Mouse (Mus musculus) kidney, postnatal 0 days (tissue): ENCODE results near the gene Fez2. TPM values are rescaled to one million over a fixed set of nuclear protein-coding genes. Genes with fewer than 3 reads are reported as not detected.
A peak's percentile ranks its signal among the peaks of the same experiment; 100 is the strongest.

Experiments
- ATAC-seq: fragments of 200-750 bp; cut with Nextera tagmentation; replicated peaks from 2 replicates; pipeline ENCODE4 v1.8.0; 2017; ENCODE audit warnings: low read depth, moderate number of reproducible peaks, moderate TSS enrichment, moderate library complexity; ENCODE audit not compliant: low FRiP score
- DNase-seq: peaks from one replicate; pipeline ENCODE4 v3.0.0-alpha.2; 2016; ENCODE audit warnings: low spot score
- H3K27ac ChIP-seq: fragments of 300-500 bp; sonication (generic); 2 replicates; pipeline ENCODE4 v1.5.1; 2014; ENCODE audit warnings: mild to moderate bottlenecking
- H3K27me3 ChIP-seq: fragments of 300-500 bp; sonication (generic); 2 replicates; pipeline ENCODE4 v1.6.1; 2014; ENCODE audit warnings: low read length, mixed read lengths; ENCODE audit not compliant: insufficient read depth
- H3K36me3 ChIP-seq: fragments of 300-500 bp; sonication (generic); 2 replicates; pipeline ENCODE4 v1.6.1; 2014; ENCODE audit warnings: low read length, mixed read lengths; ENCODE audit not compliant: insufficient read depth
- H3K4me1 ChIP-seq: fragments of 300-500 bp; sonication (generic); replicated peaks from 2 replicates; pipeline ENCODE4 v1.6.1; 2014; ENCODE audit warnings: antibody characterized with exemption, low read length, mixed read lengths; ENCODE audit not compliant: insufficient read depth
- H3K4me2 ChIP-seq: fragments of 300-500 bp; sonication (generic); 2 replicates; pipeline ENCODE4 v1.6.1; 2014; ENCODE audit warnings: mild to moderate bottlenecking, low read length, moderate library complexity, mixed read lengths
- H3K4me3 ChIP-seq: fragments of 300-500 bp; sonication (generic); replicated peaks from 2 replicates; pipeline ENCODE4 v1.5.1; 2014; ENCODE audit warnings: low read depth, low read length
- H3K9ac ChIP-seq: fragments of 300-500 bp; sonication (generic); 2 replicates; pipeline ENCODE4 v1.6.1; 2014; ENCODE audit warnings: low read depth, low read length
- H3K9me3 ChIP-seq: fragments of 300-500 bp; sonication (generic); replicated peaks from 2 replicates; pipeline ENCODE4 v1.6.1; 2016; ENCODE audit warnings: low read length, inconsistent platforms, mixed read lengths
- CTCF ChIP-seq: IDR thresholded peaks from 2 replicates; pipeline ENCODE4 v1.5.1; 2016; ENCODE audit warnings: antibody characterized with exemption, low read depth, mild to moderate bottlenecking, moderate library complexity
- WGBS: fragments of 180-500 bp; shearing (Covaris S2); extraction: QIAGEN DNeasy Blood & Tissue Kit; methylation state at CpG from one replicate; pipeline ENCODE4 v1.1.7; 2014; 5-methylcytosine and 5-hydroxymethylcytosine counted together
- polyA plus RNA-seq: library from polyadenylated mRNA; unstranded; fragments of >200 nt; fragmentation: Nextera tagmentation; extraction: Ambion mirVana; gene quantifications from 2 replicates; pipeline ENCODE4 v1.2.1, GENCODE M21; 2015

The Fez2 gene
- polyA plus RNA-seq, 1 experiment from 2014 or later, result 46.5 TPM

DNA sequence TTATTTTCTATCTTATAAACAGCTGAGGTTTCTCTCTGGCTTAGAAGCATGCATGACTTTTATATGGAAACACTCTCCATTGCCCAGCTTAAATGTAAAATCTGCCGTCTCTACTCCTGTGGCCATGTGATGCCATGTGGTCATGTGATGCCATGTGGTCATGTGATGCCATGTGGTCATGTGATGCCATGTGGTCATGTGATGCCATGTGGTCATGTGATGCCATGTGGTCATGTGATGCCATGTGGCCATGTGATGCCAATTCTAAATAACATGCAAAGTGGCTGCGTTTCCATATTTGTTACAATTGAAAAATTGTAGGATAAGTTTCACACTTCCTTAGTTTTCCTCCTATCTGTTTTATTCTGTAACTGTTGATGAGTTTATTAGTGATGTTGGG lies 22.8 kb upstream of the Fez2 start:
- Histone ChIP-seq H3K27ac (no peak overlapping the region), H3K36me3 (no peaks in the 10 kb centered on the region), H3K4me3 (no peak overlapping the region), H3K27me3 (no peaks in the 10 kb centered on the region), H3K9ac (no peak overlapping the region), H3K4me1 (no peaks in the 10 kb centered on the region), H3K4me2 (no peak overlapping the region), H3K9me3 (no peaks in the 10 kb centered on the region)
- DNase-seq, result no peak
- ATAC-seq, result no peak
- 97% methylated on average over 2 of the region's 2 CpGs for WGBS
- TF ChIP-seq CTCF, result no peak

DNA sequence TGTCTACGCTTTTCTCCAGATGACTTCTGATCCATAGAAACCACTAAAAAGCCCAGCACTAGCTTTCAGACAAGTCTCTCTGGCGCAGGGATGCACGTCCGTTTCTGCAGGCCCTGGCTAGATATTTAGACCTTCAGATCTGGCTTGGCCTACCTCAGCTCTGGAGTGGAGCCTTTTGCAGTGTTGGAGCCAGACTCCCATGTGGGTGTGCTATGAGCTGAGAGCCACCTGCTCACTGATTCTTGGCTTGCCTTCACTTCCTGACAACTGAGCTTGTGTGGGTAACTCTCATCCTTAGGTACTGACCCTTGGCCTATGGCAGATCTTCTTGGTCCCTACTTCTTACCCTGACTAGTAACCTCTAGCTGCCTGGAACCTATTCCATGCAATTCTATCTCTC lies 19.2 kb upstream of the Fez2 start:
- H3K27me3 ChIP-seq, result no peaks in the 10 kb centered on the region
- no peaks in the 10 kb centered on the region for H3K4me1 ChIP-seq
- TF ChIP-seq CTCF, result no peak
- H3K9ac ChIP-seq, result no peak overlapping the region
- no peaks in the 10 kb centered on the region for H3K36me3 ChIP-seq
- ATAC-seq (no peak), DNase-seq (no peak)
- H3K4me2 ChIP-seq, result no peak overlapping the region
- no peak overlapping the region for H3K27ac ChIP-seq
- H3K4me3 ChIP-seq, result no peak overlapping the region
- 89% methylated on average over 4 of the region's 4 CpGs for WGBS
- H3K9me3 ChIP-seq, result no peaks in the 10 kb centered on the region

DNA sequence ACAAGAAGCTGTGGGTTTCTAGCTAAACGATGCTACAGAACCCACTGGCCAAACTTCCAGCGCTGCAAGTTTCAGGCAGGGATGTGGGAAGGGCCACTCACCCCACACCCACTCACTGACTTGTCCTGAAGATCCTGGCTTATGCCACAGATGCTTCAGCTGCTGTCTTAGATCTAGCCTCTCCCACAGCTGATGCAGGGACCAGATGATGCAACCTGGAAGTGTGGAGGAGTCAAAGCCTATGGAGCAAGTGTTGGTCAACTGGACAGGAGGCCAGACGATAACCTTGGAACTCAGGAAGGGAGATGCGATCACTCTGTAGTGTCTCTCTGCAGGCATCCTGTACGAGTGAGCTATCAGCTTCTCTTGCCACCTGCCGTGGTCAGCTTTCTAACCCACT lies 17.7 kb upstream of the Fez2 start:
- no peak overlapping the region for H3K4me3 ChIP-seq
- H3K9me3 ChIP-seq, result no peaks in the 10 kb centered on the region
- H3K27ac ChIP-seq, result no peak overlapping the region
- no peak for ATAC-seq
- TF ChIP-seq CTCF, result no peak
- no peaks in the 10 kb centered on the region for H3K36me3 ChIP-seq
- no peak overlapping the region for H3K4me2 ChIP-seq
- no peak overlapping the region for H3K9ac ChIP-seq
- WGBS, result 82% methylated on average over 6 of the region's 6 CpGs
- no peak for DNase-seq
- H3K4me1 ChIP-seq, result no peaks in the 10 kb centered on the region
- no peaks in the 10 kb centered on the region for H3K27me3 ChIP-seq

DNA sequence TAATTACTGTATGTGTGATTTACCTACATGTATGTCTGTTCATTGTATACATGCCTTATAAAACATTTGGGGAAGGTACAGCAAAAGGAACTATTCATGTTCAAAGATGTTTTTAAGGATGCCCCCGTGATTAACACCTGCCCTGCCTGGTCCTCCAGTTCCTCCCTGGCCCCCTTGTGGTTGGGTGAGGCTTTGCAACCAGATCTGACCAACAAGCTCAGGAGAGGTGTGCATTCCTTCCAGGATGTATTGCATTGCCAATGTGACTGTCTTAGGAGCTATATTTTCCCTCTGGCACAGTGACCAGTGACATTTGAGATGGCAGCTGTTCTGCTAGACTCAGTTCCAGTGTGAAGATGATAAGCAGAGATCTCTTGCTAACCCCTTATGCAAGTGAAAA lies 16.8 kb upstream of the Fez2 start:
- DNase-seq, result peak; percentile 56
- TF ChIP-seq CTCF, result peak; percentile 83
- Histone ChIP-seq H3K9ac (no peak overlapping the region), H3K4me3 (no peak overlapping the region), H3K27ac (no peak overlapping the region), H3K4me1 (no peaks in the 10 kb centered on the region), H3K36me3 (no peaks in the 10 kb centered on the region), H3K4me2 (no peak overlapping the region), H3K9me3 (no peaks in the 10 kb centered on the region), H3K27me3 (no peaks in the 10 kb centered on the region)
- 37% methylated on average over 1 of the region's 1 CpGs for WGBS
- ATAC-seq, result no peak

DNA sequence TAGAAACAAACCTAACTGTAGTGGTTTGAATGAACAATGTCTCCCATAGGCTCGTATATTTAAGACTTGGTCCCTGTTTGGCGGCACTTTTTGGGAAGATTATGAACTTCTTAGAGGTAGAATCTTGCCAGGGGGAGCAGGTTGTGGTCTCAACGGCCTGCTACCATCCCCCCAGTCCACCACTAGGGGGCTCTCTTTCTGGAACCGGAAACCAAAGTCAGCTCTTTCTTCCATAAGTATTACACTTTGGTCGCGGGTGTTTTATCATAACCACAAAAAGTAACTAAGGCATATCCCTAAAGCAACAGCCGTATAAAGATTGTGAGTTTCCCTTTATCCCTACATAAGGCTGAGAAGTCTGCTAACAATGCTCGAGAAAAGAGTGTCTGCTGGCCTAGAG lies 12.4 kb upstream of the Fez2 start:
- 74% methylated on average over 8 of the region's 8 CpGs for WGBS
- H3K36me3 ChIP-seq, result no peaks in the 10 kb centered on the region
- H3K27ac ChIP-seq, result no peak overlapping the region
- no peak for ATAC-seq
- no peaks in the 10 kb centered on the region for H3K4me1 ChIP-seq
- no peak for DNase-seq
- no peak overlapping the region for H3K4me3 ChIP-seq
- H3K27me3 ChIP-seq, result no peaks in the 10 kb centered on the region
- no peak overlapping the region for H3K9ac ChIP-seq
- no peak overlapping the region for H3K4me2 ChIP-seq
- no peaks in the 10 kb centered on the region for H3K9me3 ChIP-seq
- peak; percentile 54 for TF ChIP-seq CTCF

DNA sequence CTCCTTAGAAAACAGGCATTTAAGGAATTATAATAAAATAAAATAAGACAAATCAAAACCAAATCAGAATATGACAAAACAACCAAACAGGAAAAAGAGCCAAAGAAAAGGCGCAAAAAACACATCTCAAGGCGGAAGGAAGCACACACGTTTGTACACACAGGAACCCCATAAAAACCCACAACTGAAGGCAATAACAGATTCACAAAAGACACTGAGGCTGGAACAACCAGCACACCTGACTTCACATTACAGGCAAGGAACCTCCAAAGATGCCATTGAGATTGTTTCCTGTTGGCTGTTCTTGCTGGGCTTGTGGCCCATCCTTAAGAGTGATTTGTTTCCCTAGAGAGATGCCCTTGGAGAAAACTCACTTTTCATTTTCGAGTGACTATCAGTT lies 11.1 kb upstream of the Fez2 start:
- Histone ChIP-seq H3K36me3 (no peaks in the 10 kb centered on the region), H3K9me3 (no peaks in the 10 kb centered on the region), H3K4me1 (no peaks in the 10 kb centered on the region), H3K9ac (no peak overlapping the region), H3K4me3 (no peak overlapping the region), H3K27me3 (no peaks in the 10 kb centered on the region), H3K4me2 (no peak overlapping the region), H3K27ac (no peak overlapping the region)
- ATAC-seq, result no peak
- 78% methylated on average over 4 of the region's 4 CpGs for WGBS
- no peak for TF ChIP-seq CTCF
- no peak for DNase-seq

DNA sequence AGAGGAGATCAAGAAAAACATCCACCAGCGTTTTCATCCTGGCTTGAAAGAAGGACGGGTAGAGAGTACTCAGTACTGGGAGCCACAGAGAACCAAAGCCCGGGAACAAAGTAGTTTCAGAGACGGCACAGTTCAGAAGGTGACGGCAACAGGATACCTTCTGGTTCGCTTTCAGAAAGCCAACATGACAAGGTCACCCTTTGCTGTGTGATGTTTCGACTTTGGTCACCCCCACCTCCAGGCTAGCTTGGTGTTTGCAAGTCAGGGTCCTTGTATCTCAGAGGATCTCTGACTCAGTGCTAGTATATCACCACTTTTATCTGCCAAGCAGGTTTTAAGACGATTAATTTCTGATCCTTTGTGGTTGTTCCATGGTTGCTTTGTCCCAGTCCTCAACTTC lies 7.1 kb upstream of the Fez2 start:
- Histone ChIP-seq H3K27me3 (no peaks in the 10 kb centered on the region), H3K27ac (no peak overlapping the region), H3K4me3 (no peak overlapping the region), H3K4me1 (no peaks in the 10 kb centered on the region), H3K4me2 (no peak overlapping the region), H3K36me3 (no peaks in the 10 kb centered on the region), H3K9ac (no peak overlapping the region), H3K9me3 (no peaks in the 10 kb centered on the region)
- no peak for TF ChIP-seq CTCF
- 50% methylated on average over 8 of the region's 8 CpGs for WGBS
- DNase-seq, result no peak
- ATAC-seq, result no peak
